Mouse (Mus musculus) C2C12 (cell line): Measurements from ENCODE around the gene Plekhg2.

ENCODE experiments used
- CTCF ChIP-seq: IDR thresholded peaks from one replicate; pipeline ENCODE4 v1.5.1; 2011; ENCODE audit not compliant: control insufficient read depth, insufficient read depth, insufficient read length
- MAX ChIP-seq: IDR thresholded peaks from one replicate; pipeline ENCODE4 v1.6.1; 2011; ENCODE audit warnings: mild to moderate bottlenecking, control low read depth
- MYOD1 ChIP-seq: IDR thresholded peaks from one replicate; pipeline ENCODE4 v1.6.1; 2011; ENCODE audit warnings: low read depth; ENCODE audit not compliant: control insufficient read depth, insufficient read length
- MYOG ChIP-seq: IDR thresholded peaks from one replicate; pipeline ENCODE4 v1.6.1; 2011; ENCODE audit not compliant: control insufficient read depth, insufficient read length; ENCODE audit errors: extremely low read depth
- USF1 ChIP-seq: IDR thresholded peaks from one replicate; pipeline ENCODE4 v1.6.1; 2011; ENCODE audit warnings: low read depth, mild to moderate bottlenecking, control low read depth, moderate library complexity

DNA sequence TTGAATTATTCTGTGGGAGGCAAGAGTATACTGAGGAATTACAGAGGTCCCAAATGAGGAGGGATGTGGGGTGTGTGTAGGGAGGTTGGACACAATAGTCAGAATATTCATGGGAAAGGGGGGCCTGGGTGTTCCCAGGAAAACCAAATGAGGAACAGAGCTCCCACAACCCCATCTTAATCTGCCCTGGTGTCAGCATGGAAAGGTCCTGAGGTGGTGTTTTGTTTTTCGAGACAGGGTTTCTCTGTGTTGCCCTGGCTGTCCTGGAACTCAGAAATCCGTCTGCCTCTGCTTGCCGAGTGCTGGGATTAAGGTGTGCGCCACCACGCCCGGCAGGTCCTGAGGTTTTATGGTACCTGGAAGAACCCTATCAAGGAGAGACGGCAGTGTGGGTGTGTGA is 14.0 kb downstream of the Plekhg2 start:
- TF ChIP-seq CTCF (no peak), MYOD1 (no peak), USF1 (no peak), MAX (no peak), MYOG (no peak)
